Mouse (Mus musculus) heart, embryonic 14.5 days (tissue): ENCODE results near the gene Iqgap3. TPM values are rescaled to one million over a fixed set of nuclear protein-coding genes. Genes with fewer than 3 reads are reported as not detected.

ENCODE experiments used
- ATAC-seq: fragments of 200-750 bp; cut with Nextera tagmentation; 2 replicates; pipeline ENCODE4 v1.8.0; 2017; ENCODE audit warnings: low read depth, moderate TSS enrichment; ENCODE audit not compliant: insufficient number of reproducible peaks, insufficient read depth, low FRiP score
- H3K27ac ChIP-seq, 2 experiments: fragments of 200-500 bp in 1 of 2; fragments of 300-500 bp in 1 of 2; sonication (generic) in 1 of 2; replicated peaks in 1 of 2; 2 replicates each; pipeline ENCODE4 v1.5.1; 2012 to 2014; ENCODE audit warnings: low read depth in 2 of 2, low read length in 2 of 2, control low read depth in 1 of 2, mild to moderate bottlenecking in 1 of 2, mixed read lengths in 1 of 2; ENCODE audit not compliant: control insufficient read depth in 1 of 2, insufficient read depth in 1 of 2
- H3K27me3 ChIP-seq: fragments of 300-500 bp; sonication (generic); 2 replicates; pipeline ENCODE4 v1.6.1; 2014; ENCODE audit warnings: mild to moderate bottlenecking, low read length, control low read depth; ENCODE audit not compliant: control insufficient read depth, insufficient read depth
- H3K36me3 ChIP-seq: fragments of 300-500 bp; sonication (generic); 2 replicates; pipeline ENCODE4 v1.6.1; 2014; ENCODE audit warnings: mild to moderate bottlenecking, control low read depth, low read length, mixed read lengths; ENCODE audit not compliant: control insufficient read depth, insufficient read depth
- H3K4me1 ChIP-seq, 2 experiments: fragments of 200-500 bp in 1 of 2; fragments of 300-500 bp in 1 of 2; sonication (generic) in 1 of 2; 2 replicates each; pipeline ENCODE4 v1.6.1; 2012 to 2014; ENCODE audit warnings: low read length in 2 of 2, control low read depth in 1 of 2, mixed read lengths in 1 of 2; ENCODE audit not compliant: control insufficient read depth in 2 of 2, insufficient read depth in 2 of 2
- H3K4me2 ChIP-seq: fragments of 300-500 bp; sonication (generic); 2 replicates; pipeline ENCODE4 v1.6.1; 2014; ENCODE audit warnings: mild to moderate bottlenecking, low read length
- H3K4me3 ChIP-seq, 2 experiments: fragments of 200-500 bp in 1 of 2; fragments of 300-500 bp in 1 of 2; sonication (generic) in 1 of 2; 2 replicates each; pipeline ENCODE4 v1.5.1; 2012 to 2014; ENCODE audit warnings: low read length in 2 of 2, mild to moderate bottlenecking in 2 of 2, control low read depth in 1 of 2, low read depth in 1 of 2, moderate library complexity in 1 of 2; ENCODE audit not compliant: control insufficient read depth in 1 of 2, insufficient read depth in 1 of 2
- H3K9ac ChIP-seq: fragments of 300-500 bp; sonication (generic); 2 replicates; pipeline ENCODE4 v1.6.1; 2014; ENCODE audit warnings: mild to moderate bottlenecking, low read length
- H3K9me3 ChIP-seq: fragments of 300-500 bp; sonication (generic); 2 replicates; pipeline ENCODE4 v1.6.1; 2016; ENCODE audit warnings: low read length, control low read depth; ENCODE audit not compliant: control insufficient read depth
- WGBS: fragments of 180-500 bp; shearing (Covaris S2); extraction: QIAGEN DNeasy Blood & Tissue Kit; methylation state at CpG from one replicate; pipeline ENCODE4 v1.1.7; 2014; 5-methylcytosine and 5-hydroxymethylcytosine counted together
- polyA plus RNA-seq: library from polyadenylated mRNA; unstranded; fragments of >200 nt; fragmentation: Nextera tagmentation; extraction: Ambion mirVana; gene quantifications from 2 replicates; pipeline ENCODE4 v1.2.1, GENCODE M21; 2014

Gene Iqgap3
- polyA plus RNA-seq, 1 experiment from 2014 or later: 22.8 TPM

- WGBS: under 1% methylated on average over 57 of the region's 57 CpGs
- H3K36me3 ChIP-seq: peaks cover 7% of the 10 kb centered on the region
- ATAC-seq: peak; percentile 37
Measured at GRCm38 (mm10) chr3:88142546-88142915, 60.8 kb downstream of the Iqgap3 start.

GRCm38 (mm10) chr3:88142916-88143771 lies 61.4 kb downstream of the Iqgap3 start:
- peak; percentile 7; the same call in 1 of the 2 replicates for ATAC-seq
- Histone ChIP-seq H3K27ac (peak overlapping the region; percentile 89 to 100), H3K4me3 (peak overlapping the region; percentile 65 to 98), H3K27me3 (no peaks in the 10 kb centered on the region), H3K9me3 (no peaks in the 10 kb centered on the region), H3K4me2 (peak overlapping the region; percentile 74), H3K9ac (peak overlapping the region; percentile 100), H3K36me3 (peaks cover 7% of the 10 kb centered on the region), H3K4me1 (peaks cover 59 to 68% of the 10 kb centered on the region in 2 experiments)
- WGBS: under 1% methylated on average over 33 of the region's 33 CpGs

More at GRCm38 (mm10) chr3:88142546-88142915, 60.8 kb downstream of the Iqgap3 start:
- H3K27ac ChIP-seq: peak overlapping the region; percentile 89 to 100
- no peaks in the 10 kb centered on the region for H3K9me3 ChIP-seq
- H3K27me3 ChIP-seq: no peaks in the 10 kb centered on the region
- peak overlapping the region; percentile 100 for H3K9ac ChIP-seq
- peak overlapping the region; percentile 65 to 98 for H3K4me3 ChIP-seq
- H3K4me2 ChIP-seq: peak overlapping the region; percentile 74
- H3K4me1 ChIP-seq: peaks cover 54 to 66% of the 10 kb centered on the region in 2 experiments

GRCm38 (mm10) chr3:88143961-88144486 lies 62.3 kb downstream of the Iqgap3 start:
- peak; percentile 11; the same call in 1 of the 2 replicates for ATAC-seq
- Histone ChIP-seq H3K27me3 (no peaks in the 10 kb centered on the region), H3K9ac (peak overlapping the region; percentile 100), H3K36me3 (peaks cover 7% of the 10 kb centered on the region), H3K27ac (peak overlapping the region; percentile 89 to 100), H3K4me3 (peak overlapping the region; percentile 65 to 98), H3K4me1 (peaks cover 66 to 77% of the 10 kb centered on the region in 2 experiments), H3K9me3 (no peaks in the 10 kb centered on the region), H3K4me2 (peak overlapping the region; percentile 74)
- 4% methylated on average over 5 of the region's 5 CpGs for WGBS

- Histone ChIP-seq H3K4me1 (peaks cover 66 to 78% of the 10 kb centered on the region in 2 experiments), H3K4me3 (peak overlapping the region; percentile 65 to 98), H3K9me3 (no peaks in the 10 kb centered on the region), H3K4me2 (peak overlapping the region; percentile 74), H3K27me3 (no peaks in the 10 kb centered on the region), H3K27ac (peak overlapping the region; percentile 89 to 100), H3K36me3 (peaks cover 7% of the 10 kb centered on the region), H3K9ac (peak overlapping the region; percentile 100)
- no peak for ATAC-seq
- WGBS: 28% methylated on average over 6 of the region's 6 CpGs
Measured at GRCm38 (mm10) chr3:88144648-88145410, 63.1 kb downstream of the Iqgap3 start.

GRCm38 (mm10) chr3:88145411-88145782 lies 63.6 kb downstream of the Iqgap3 start:
- Histone ChIP-seq H3K9ac (peak overlapping the region; percentile 100), H3K4me1 (peaks cover 64 to 78% of the 10 kb centered on the region in 2 experiments), H3K27me3 (no peaks in the 10 kb centered on the region), H3K27ac (peak overlapping the region; percentile 2 to 100; a peak in 2 of 4 replicates), H3K4me2 (peak overlapping the region; percentile 74), H3K36me3 (peaks cover 7% of the 10 kb centered on the region), H3K4me3 (peak overlapping the region in 1 of 2 experiments; percentile 98; a peak in 2 of 4 replicates), H3K9me3 (no peaks in the 10 kb centered on the region)
- no peak for ATAC-seq
- WGBS: 21% methylated on average over 4 of the region's 4 CpGs

GRCm38 (mm10) chr3:88145952-88146351 lies 64.2 kb downstream of the Iqgap3 start:
- Histone ChIP-seq H3K4me3 (peak overlapping the region in 1 of 2 experiments; percentile 98; a peak in 2 of 4 replicates), H3K9ac (peak overlapping the region; percentile 100), H3K9me3 (no peaks in the 10 kb centered on the region), H3K4me1 (peaks cover 64 to 78% of the 10 kb centered on the region in 2 experiments), H3K4me2 (peak overlapping the region; percentile 74), H3K27ac (peak overlapping the region; percentile 2 to 100; a peak in 2 of 4 replicates), H3K36me3 (peaks cover 7% of the 10 kb centered on the region), H3K27me3 (no peaks in the 10 kb centered on the region)
- 33% methylated on average over 5 of the region's 5 CpGs for WGBS
- no peak for ATAC-seq
